Mouse (Mus musculus) lung, postnatal 4 days (tissue): ENCODE results near the gene Fbl.
"Not testable (repeated sequence)": the region's sequence is repeated elsewhere in the genome, so short reads cannot be mapped to it uniquely, and the experiment has no call there.

Source experiments
- DNase-seq, 2 experiments: peaks; one replicate each; pipeline ENCODE4 v3.0.0; 2021

Gene Fbl

GRCm38 (mm10) chr7:28195414-28196098, 26.0 kb downstream of the Fbl start:
- no peak for DNase-seq

- DNase-seq: no peak
These were observed 27.0 kb downstream of the Fbl start for GRCm38 (mm10) chr7:28196528-28196927.

- DNase-seq: no peak
These were observed 29.5 kb downstream of the Fbl start for GRCm38 (mm10) chr7:28199054-28199453.

- no peak for DNase-seq
These were observed 33.9 kb downstream of the Fbl start for GRCm38 (mm10) chr7:28203207-28204108.

DNA sequence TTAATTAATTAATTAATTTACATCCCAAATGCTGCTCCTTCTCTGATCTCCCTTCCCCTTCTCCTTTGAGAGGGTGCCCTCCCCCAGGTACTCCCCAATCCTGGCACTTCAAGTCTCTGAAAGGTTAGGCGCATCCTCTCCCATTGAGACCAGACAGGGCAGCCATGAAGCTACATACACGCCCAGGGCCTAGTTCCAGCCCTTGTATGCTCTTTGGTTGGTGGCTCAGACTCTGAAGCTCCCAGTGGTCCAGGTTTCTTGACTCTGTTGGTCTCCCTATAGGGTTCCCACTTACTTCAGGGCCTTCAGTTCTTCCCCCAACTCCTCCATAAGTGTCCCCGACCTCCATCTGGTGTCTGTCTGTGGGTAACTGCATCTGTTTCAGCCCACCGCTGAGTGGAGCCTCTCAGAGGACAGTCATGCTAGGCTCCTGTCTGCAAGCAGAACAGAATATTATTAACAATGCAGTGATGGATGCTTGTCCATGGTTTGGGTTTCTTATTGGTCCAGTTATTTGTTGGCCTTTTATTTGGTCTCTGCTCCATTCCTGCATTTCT, 36.6 kb downstream of the Fbl start:
- peak in 1 of 2 experiments; percentile 38 for DNase-seq

- no peak for DNase-seq
These were observed 39.0 kb downstream of the Fbl start for GRCm38 (mm10) chr7:28208396-28208987.

- DNase-seq: peak; percentile 56 to 77
These were observed 39.5 kb downstream of the Fbl start for GRCm38 (mm10) chr7:28208988-28209508.

- DNase-seq: no peak
These were observed 41.2 kb downstream of the Fbl start for GRCm38 (mm10) chr7:28210731-28211130.

GRCm38 (mm10) chr7:28214142-28214541, 44.6 kb downstream of the Fbl start:
- peak; percentile 51 to 76 for DNase-seq

DNA sequence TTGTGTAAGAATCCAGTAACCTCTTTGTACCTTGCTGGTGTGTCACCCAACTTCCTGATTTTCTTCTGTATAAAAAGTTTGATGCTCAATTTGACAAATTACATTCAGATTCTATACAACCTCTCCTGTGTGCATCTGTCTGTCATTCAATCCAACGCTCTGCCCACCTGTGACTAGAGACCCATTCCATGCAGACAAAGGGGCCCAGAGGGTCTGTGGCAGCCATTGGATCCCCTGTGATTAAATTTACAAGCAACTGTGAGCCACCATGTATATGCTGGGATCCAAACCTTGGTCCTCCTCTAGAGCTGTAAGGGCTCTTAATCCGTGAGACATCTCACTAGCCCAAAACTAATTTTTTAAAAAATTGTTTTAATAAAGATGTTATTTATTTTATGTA, 46.4 kb downstream of the Fbl start:
- not testable (repeated sequence) for DNase-seq

- DNase-seq: not testable (repeated sequence)
These were observed 48.3 kb downstream of the Fbl start for GRCm38 (mm10) chr7:28217811-28218210.

DNA sequence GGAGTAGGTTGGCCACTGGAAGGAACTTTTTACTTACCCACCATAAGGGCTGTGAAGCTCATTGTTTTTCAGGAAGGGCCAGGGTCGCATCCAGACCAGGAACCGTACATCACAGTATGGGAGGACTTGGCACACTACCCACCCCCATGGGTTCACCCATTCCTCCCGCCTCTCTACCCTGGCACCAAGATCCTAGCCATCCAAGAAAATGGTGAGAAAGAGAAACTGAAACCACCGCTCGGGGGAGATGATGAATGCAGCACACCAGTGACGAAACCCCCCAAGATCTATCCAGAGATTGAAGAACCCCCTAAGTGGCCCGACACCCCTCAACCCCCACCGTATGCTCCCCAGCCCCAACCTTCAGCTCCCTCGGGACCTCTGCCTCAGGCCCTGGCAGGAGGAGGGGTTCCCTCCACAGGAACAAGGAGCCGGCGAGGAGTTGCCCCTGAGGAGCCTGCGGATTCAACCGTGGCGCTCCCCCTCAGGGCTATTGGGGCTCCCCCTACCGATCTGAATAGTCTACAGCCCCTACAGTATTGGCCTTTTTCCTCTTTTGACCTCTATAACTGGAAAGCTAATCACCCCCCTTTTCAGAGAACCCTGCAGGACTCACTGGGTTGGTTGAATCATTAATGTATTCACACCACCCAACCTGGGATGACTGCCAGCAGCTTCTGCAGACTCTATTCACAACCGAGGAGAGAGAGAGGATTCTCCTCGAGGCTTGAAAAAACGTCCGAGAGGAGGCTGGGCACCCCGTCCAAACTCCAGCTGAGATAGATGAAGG, 49.6 kb downstream of the Fbl start:
- DNase-seq: not testable (repeated sequence)

DNA sequence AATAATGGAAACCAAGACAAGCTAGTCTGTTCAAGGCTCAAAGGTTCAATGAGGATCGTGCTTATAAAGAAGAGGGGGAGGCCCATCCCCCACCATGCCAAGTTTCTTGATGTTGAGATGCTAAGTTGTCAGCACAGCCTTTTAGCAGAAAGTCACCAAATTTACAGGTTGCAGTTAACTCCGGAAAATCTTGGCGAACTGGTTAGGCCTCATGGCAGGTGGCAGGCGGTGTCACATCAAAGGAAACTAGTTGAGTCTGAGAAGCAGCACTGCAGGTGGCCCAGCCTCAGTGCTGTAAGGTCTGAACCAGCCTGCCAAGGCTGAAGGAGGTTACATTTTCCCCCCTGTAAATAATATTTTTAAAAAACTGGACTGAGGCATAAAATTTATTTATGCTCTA, 57.3 kb downstream of the Fbl start:
- not testable (repeated sequence) for DNase-seq

DNA sequence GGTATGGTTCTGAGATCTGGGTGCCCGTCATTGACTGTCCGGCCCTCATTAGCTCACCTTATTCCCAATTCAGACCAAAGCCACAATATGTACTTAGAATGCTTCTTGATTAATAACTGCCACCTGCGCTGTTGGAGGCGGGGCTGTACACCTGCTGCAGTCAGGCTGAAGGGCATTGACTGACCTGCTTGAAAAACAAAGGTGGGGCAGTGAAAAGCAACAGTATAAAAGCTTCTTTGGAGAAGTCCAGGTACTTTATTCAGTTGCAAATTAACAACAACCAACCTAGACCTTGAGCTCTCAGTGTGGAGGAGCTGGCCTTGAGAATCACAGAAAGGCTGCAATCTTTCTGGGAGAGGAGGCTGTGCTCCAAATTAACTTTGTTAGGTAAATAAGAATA, 57.9 kb downstream of the Fbl start:
- not testable (repeated sequence) for DNase-seq
